Mouse (Mus musculus) E14TG2a.4 (cell line): ENCODE data around the gene Ctu1.
"Not testable (repeated sequence)": the region's sequence is repeated elsewhere in the genome, so short reads cannot be mapped to it uniquely, and the experiment has no call there.

Experiments
- H3K27me3 ChIP-seq: 2 replicates; pipeline ENCODE4 v1.6.1; 2014; ENCODE audit warnings: low read length, control low read depth; ENCODE audit not compliant: insufficient read depth
- H3K36me3 ChIP-seq: 2 replicates; pipeline ENCODE4 v1.6.1; 2014; ENCODE audit warnings: low read length, control low read depth; ENCODE audit not compliant: insufficient read depth
- H3K4me1 ChIP-seq: replicated peaks from 2 replicates; pipeline ENCODE4 v1.6.1; 2014; ENCODE audit warnings: low read depth, low read length, control low read depth
- H3K4me3 ChIP-seq: replicated peaks from 2 replicates; pipeline ENCODE4 v1.5.1; 2014; ENCODE audit warnings: mild to moderate bottlenecking, low read length
- H3K9me3 ChIP-seq: 2 replicates; pipeline ENCODE4 v1.6.1; 2014; ENCODE audit warnings: low read length, control low read depth
- CTCF ChIP-seq: conservative IDR thresholded peaks from 2 replicates; pipeline ENCODE4 v1.5.1; 2014; ENCODE audit warnings: low read length
- NANOG ChIP-seq: IDR thresholded peaks from 2 replicates; pipeline ENCODE4 v1.6.1; 2014; ENCODE audit warnings: borderline replicate concordance, low read length, mixed read lengths
- POU5F1 ChIP-seq: IDR thresholded peaks from 2 replicates; pipeline ENCODE4 v1.6.1; 2014; ENCODE audit warnings: low read length, borderline replicate concordance

The Ctu1 gene

GRCm38 (mm10) chr7:43642587-43642986 is 29.2 kb upstream of the Ctu1 start:
- H3K4me1 ChIP-seq: peaks cover 15% of the 10 kb centered on the region
- TF ChIP-seq CTCF: no peak
- TF ChIP-seq POU5F1: no peak
- no peak for TF ChIP-seq NANOG
- no peaks in the 10 kb centered on the region for H3K36me3 ChIP-seq
- no peak overlapping the region for H3K4me3 ChIP-seq
- H3K27me3 ChIP-seq: no peaks in the 10 kb centered on the region
- no peaks in the 10 kb centered on the region for H3K9me3 ChIP-seq

GRCm38 (mm10) chr7:43643046-43643652 is 28.7 kb upstream of the Ctu1 start:
- H3K27me3 ChIP-seq: no peaks in the 10 kb centered on the region
- no peaks in the 10 kb centered on the region for H3K9me3 ChIP-seq
- peaks cover 15% of the 10 kb centered on the region for H3K4me1 ChIP-seq
- TF ChIP-seq CTCF: no peak
- TF ChIP-seq POU5F1: no peak
- TF ChIP-seq NANOG: no peak
- peak overlapping the region; percentile 39 for H3K4me3 ChIP-seq
- H3K36me3 ChIP-seq: no peaks in the 10 kb centered on the region

GRCm38 (mm10) chr7:43652683-43653082 is 19.1 kb upstream of the Ctu1 start:
- H3K27me3 ChIP-seq: no peaks in the 10 kb centered on the region
- peaks cover 4% of the 10 kb centered on the region; the same call in 1 of the 2 replicates for H3K9me3 ChIP-seq
- H3K4me1 ChIP-seq: 0 out of 2 replicates have a peak, but pooled peaks cover 5% of the 10 kb centered on the region
- no peaks in the 10 kb centered on the region for H3K36me3 ChIP-seq
- TF ChIP-seq NANOG (no peak), POU5F1 (no peak), CTCF (no peak)
- H3K4me3 ChIP-seq: no peak overlapping the region

- H3K27me3 ChIP-seq: peaks cover 3% of the 10 kb centered on the region; the same call in 1 of the 2 replicates
- 0 out of 2 replicates have a peak, but pooled peaks cover 5% of the 10 kb centered on the region for H3K4me1 ChIP-seq
- H3K4me3 ChIP-seq: no peak overlapping the region
- H3K36me3 ChIP-seq: no peaks in the 10 kb centered on the region
- TF ChIP-seq NANOG (no peak), CTCF (no peak), POU5F1 (no peak)
- H3K9me3 ChIP-seq: peaks cover 4% of the 10 kb centered on the region; the same call in 1 of the 2 replicates
These were observed 17.3 kb upstream of the Ctu1 start for GRCm38 (mm10) chr7:43654519-43654918.

- TF ChIP-seq CTCF: no peak
- Histone ChIP-seq H3K9me3 (peaks cover 4% of the 10 kb centered on the region; the same call in 1 of the 2 replicates), H3K4me1 (0 out of 2 replicates have a peak, but pooled peaks cover 5% of the 10 kb centered on the region), H3K27me3 (peaks cover 10% of the 10 kb centered on the region; the same call in 1 of the 2 replicates), H3K36me3 (no peaks in the 10 kb centered on the region), H3K4me3 (no peak overlapping the region)
These were observed 15.6 kb upstream of the Ctu1 start for GRCm38 (mm10) chr7:43656232-43656631.

GRCm38 (mm10) chr7:43660002-43660401 is 11.8 kb upstream of the Ctu1 start, which contains the start of gene Siglece:
Gene Siglece, minus strand, starts transcription at chr7:43660161.
- no peak within 1 kb of the TSS for H3K4me3 ChIP-seq
- TF ChIP-seq POU5F1 (no peak), NANOG (no peak), CTCF (no peak)

DNA sequence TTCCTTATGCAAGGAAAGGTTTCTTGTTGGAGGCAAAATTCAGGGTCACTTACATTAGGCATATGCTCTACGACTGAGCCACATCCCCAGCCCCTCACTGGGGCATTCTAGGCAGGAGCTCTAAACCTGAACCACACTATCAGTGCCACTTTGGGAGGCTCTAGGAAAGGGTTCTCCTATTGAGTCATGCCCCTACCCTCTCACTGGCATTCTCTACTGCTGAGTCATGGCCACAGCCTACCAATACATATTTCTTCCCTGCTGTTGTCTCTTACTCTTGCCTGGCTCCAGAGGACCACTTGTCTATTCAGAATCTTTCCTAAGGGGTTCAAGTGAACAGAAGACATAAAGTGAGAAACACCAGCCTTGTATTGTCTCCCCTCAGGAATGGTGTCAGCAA is 9.0 kb upstream of the Ctu1 start:
- H3K36me3 ChIP-seq: no peaks in the 10 kb centered on the region
- H3K4me3 ChIP-seq: no peak overlapping the region
- no peak for TF ChIP-seq POU5F1
- peaks cover 10% of the 10 kb centered on the region; the same call in 1 of the 2 replicates for H3K27me3 ChIP-seq
- peaks cover 9% of the 10 kb centered on the region; the same call in 1 of the 2 replicates for H3K9me3 ChIP-seq
- no peaks in the 10 kb centered on the region for H3K4me1 ChIP-seq

More at GRCm38 (mm10) chr7:43660002-43660401, 11.8 kb upstream of the Ctu1 start, which contains the start of gene Siglece:
- peaks cover 9% of the 10 kb centered on the region; the same call in 1 of the 2 replicates for H3K9me3 ChIP-seq
- H3K27me3 ChIP-seq: peaks cover 10% of the 10 kb centered on the region; the same call in 1 of the 2 replicates
- H3K36me3 ChIP-seq: no peaks in the 10 kb centered on the region
- H3K4me1 ChIP-seq: no peaks in the 10 kb centered on the region

DNA sequence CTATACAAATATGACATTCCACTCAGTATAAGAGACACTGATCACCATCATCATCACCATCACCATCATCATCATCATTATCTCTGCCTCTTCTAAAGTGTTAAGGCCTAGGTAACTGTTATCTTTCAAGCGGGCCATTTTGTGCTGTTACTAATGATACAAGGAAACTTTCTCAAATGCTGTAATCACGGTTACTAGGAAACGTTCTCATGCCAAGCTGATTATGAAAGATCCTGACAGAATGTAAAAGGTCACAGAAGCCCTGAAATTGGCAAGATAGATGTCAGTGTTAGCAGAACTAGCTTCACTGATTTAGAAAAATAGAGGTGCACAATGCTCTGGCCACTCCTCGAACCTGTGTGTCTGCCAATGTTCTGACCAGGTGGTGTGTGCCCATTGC is 4.6 kb upstream of the Ctu1 start:
- not testable (repeated sequence) for H3K4me1 ChIP-seq, H3K4me3 ChIP-seq, H3K9me3 ChIP-seq, H3K36me3 ChIP-seq, H3K27me3 ChIP-seq

DNA sequence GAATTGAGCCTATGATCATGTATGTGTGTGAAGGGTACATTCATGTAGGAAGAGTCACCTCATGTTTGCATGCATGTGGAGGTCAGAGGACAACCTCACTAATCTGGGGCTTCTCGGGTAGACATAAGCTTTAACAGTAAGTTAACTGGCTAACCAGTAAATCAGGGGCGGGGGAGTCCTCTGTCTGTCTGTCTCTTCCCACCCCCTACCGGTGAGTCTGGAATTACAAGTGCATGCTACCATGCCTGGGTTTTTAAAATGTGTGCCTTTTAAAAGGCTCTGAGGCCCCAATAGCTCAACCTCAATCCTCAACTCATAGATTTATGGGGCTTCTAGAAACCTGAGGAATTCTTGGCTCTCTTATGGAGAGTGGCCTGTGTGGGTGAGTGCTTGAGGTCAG is 3.2 kb upstream of the Ctu1 start:
- Histone ChIP-seq H3K36me3 (no peaks in the 10 kb centered on the region), H3K4me3 (no peak overlapping the region), H3K27me3 (no peaks in the 10 kb centered on the region), H3K9me3 (no peaks in the 10 kb centered on the region), H3K4me1 (peaks cover 14% of the 10 kb centered on the region)
- TF ChIP-seq NANOG: no peak
- peak; percentile 55 for TF ChIP-seq CTCF
